Mouse (Mus musculus) activated CD4-positive, CD25-positive, alpha-beta regulatory T cell (primary cell): ENCODE results near the gene Gm10139. TPM values are rescaled to one million over a fixed set of nuclear protein-coding genes. Genes with fewer than 3 reads are reported as not detected.

Experiments used
- polyA plus RNA-seq, 2 experiments: library from polyadenylated mRNA; unstranded; fragments of 100-300 nt; shearing (Covaris generic); gene quantifications; one replicate each; pipeline ENCODE4 v1.2.1; 2017

The Gm10139 gene
- polyA plus RNA-seq, result not detected

DNA sequence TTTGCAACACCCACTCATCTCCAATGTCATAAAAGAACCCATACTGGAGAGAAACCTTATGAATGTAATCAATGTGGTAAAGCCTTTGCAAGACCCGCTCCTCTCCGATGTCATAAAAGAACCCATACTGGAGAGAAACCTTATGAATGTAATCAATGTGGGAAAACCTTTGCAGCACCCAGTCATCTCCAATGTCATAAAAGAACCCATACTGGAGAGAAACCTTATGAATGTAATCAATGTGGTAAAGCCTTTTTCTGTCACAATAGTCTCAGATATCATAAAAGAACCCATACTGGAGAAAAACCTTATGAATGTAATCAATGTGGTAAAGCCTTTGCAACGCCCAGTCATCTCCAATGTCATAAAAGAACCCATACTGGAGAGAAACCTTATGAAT, at the start of gene Gm10139:
Gene Gm10139 (plus strand): TSS at position 301 of the 400 bp plus-strand sequence.

Other genes starting within 250 kb of the Gm10139 start
- gene Zfp369, start 233.9 kb upstream of the Gm10139 start, polyA plus RNA-seq, result 10 to 100 TPM; 12.7 to 15.1 TPM